Mouse (Mus musculus): ENCODE measurements around the gene Lypd3.
"Not testable (repeated sequence)": the region's sequence is repeated elsewhere in the genome, so short reads cannot be mapped to it uniquely, and the experiment has no call there.

Gene Lypd3

GRCm38 (mm10) chr7:24614816-24615215 is 21.5 kb upstream of the Lypd3 start:
- no peak for DNase-seq

DNA sequence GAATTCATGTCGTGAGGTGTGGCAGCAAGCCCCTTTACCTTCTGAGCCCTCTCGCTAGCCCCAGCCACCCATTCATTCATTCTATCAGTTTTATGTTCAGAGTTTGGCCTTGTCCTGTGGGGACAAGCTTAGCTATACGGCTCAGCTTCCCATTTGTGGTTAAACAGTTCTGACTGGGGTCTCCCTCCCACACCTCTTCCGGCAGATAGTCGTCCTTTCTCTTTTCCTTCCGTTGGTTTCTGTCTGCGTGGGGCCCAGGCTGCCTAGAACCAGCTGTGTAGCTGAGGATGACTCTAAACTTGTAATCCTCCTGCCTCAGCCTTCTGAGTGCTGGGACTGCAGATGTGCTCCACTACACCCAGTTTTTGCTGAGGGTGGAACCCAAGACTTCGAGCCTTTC is 18.6 kb upstream of the Lypd3 start:
- no peak for DNase-seq

GRCm38 (mm10) chr7:24618374-24618773 is 18.0 kb upstream of the Lypd3 start:
- not testable (repeated sequence) for DNase-seq

GRCm38 (mm10) chr7:24619671-24620397 is 16.5 kb upstream of the Lypd3 start:
- no peak for DNase-seq

- DNase-seq: no peak
Observed at GRCm38 (mm10) chr7:24621193-24621592, 15.2 kb upstream of the Lypd3 start.

GRCm38 (mm10) chr7:24622967-24623366 is 13.4 kb upstream of the Lypd3 start:
- no peak for DNase-seq

DNA sequence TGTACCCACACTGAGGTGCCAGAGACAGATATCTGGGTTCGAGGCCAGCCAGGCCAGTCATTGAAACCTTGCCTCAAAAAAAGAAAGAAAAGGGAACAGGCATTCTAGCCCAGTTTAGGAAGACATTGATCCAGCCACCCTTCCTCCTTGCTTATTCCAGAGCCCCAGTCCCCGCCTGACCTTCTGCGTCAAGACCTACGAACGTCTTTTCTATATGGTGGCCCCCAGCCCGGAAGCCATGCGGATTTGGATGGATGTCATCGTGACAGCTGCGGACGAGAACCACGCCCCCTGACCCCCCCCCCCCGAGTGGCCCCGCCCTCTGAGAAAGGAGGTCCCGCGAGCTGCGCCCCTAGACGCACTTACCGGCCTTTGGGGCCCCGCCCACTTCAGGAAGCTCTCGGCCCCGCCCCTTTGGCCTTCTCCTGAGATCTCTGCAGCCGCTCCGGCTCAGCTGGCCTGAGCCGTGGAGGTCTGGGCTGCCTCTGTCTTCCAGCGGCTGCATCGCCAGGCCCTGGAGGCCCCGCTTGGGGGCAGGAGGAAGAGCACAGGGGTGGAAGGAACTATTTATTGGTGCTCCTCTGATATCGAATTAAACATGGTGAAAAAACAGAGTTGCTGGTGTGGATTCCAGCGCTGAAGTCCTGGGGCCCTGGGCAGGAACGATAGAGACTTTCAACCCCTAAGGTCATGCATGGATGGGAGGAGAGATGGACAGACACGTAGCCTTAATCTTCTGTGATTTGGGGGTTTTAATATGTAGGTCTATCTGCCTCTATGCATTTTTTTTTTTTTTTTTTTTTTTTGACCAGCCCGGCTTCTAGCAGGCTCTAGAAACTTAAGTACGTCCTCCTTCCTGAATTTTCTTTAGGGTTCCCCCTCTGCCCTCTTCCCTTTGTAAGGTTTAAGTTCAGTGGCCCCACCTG is 7.4 kb upstream of the Lypd3 start:
- DNase-seq: peak; percentile 54 to 65

DNA sequence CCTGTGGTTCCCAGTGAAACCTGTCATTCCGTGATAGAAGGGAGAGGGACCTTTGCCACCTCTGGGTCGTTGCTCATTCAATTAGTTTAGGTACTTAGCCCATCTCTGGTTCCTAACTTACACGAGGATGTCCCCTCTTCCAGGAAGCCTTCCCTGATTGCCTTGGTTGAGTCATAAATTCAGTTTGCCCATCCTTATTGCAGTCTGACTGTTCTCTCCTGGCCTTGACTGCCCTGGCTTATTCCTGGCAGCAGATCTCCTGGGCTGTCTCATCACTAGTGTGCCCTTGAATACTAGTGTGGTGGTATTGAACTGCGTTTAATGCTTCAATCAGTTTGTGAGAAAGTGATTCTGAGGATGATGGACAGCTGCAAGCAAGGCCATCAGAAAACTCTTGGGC is 6.7 kb upstream of the Lypd3 start:
- no peak for DNase-seq

GRCm38 (mm10) chr7:24630116-24630880 is 6.1 kb upstream of the Lypd3 start:
- no peak for DNase-seq

DNA sequence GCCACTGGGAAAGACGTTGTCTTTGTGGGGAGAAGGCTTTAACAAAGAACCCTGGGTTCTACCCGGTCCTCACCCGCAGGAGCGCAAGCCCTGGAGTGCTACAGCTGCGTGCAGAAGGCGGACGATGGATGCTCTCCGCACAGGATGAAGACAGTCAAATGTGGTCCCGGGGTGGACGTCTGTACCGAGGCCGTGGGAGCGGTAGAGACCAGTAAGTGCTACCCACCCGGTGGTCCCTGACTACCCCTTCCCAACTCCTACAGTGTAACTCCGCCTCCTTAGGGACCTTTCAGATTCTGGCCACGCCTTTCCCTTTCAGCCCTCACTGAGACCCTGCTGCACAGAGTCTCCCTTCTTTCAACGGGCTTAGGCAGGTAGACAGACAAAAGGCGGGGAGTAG is 696 bp downstream of the Lypd3 start:
- no peak for DNase-seq

GRCm38 (mm10) chr7:24638026-24638856 is 1.9 kb downstream of the Lypd3 start:
- peak in 1 of 2 experiments; percentile 18 for DNase-seq

DNA sequence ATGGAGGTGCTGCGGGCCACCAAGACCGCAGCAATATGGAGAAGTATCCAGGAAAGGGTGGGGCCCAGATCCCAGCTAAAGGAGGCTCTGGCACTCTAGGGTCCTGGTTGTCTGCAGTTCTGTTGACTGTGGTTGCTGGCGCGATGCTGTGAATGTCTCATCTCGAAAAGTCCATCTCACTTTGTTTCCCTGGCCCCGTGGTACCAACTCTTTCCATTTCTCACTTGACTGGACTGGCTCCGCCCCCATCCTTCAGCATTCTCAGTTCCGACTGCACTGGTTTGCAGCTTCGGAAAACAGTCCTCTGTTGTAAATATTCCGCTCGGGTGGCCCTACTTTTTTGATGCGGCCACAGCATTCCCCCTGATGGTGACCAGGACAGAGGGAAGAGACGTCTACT is 4.1 kb downstream of the Lypd3 start:
- no peak for DNase-seq

GRCm38 (mm10) chr7:24642491-24642890 is 6.1 kb downstream of the Lypd3 start:
- peak; percentile 53 to 67 for DNase-seq

DNA sequence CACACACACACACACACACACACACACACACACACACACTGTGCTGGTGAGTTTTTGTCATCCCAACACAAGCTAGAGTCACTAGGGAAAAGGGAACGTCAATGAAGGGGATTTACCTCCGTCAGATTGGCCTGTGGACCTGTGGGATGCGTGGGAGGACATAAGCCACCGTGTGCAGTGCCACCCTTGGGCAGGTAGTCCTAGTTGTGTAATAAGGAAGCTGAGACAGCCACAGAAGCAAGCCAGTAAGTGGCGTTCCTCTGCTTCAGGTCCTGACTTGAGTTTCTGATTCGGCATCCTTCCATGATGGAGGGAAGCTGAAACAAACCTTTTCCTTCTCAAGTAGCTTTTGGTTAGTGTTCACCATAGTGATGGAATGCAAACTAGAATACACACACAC is 8.1 kb downstream of the Lypd3 start:
- DNase-seq: no peak

- DNase-seq: no peak
Observed at GRCm38 (mm10) chr7:24644996-24645395, 8.6 kb downstream of the Lypd3 start.

GRCm38 (mm10) chr7:24646486-24646885 is 10.1 kb downstream of the Lypd3 start:
- no peak for DNase-seq

DNA sequence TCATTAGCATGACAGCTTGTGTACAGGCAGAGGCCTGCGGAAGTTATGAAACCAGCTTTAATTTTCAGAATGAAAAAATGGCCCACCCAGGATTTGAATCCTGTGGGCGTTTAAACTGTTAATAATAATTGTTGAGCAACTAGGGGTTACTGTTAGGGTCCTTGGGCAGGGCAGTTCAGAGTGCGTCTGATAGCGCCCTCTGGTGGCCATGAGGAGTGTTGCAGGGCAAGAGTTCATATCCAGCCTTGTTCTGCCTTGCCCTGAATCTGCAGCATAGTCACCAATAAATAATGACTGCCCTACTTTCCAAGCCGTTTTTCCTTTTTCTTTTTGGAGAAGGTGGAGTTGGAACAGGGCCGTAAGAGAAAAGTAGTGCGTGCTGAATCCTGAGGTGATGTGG is 17.3 kb downstream of the Lypd3 start:
- DNase-seq: peak; percentile 70 to 73

DNA sequence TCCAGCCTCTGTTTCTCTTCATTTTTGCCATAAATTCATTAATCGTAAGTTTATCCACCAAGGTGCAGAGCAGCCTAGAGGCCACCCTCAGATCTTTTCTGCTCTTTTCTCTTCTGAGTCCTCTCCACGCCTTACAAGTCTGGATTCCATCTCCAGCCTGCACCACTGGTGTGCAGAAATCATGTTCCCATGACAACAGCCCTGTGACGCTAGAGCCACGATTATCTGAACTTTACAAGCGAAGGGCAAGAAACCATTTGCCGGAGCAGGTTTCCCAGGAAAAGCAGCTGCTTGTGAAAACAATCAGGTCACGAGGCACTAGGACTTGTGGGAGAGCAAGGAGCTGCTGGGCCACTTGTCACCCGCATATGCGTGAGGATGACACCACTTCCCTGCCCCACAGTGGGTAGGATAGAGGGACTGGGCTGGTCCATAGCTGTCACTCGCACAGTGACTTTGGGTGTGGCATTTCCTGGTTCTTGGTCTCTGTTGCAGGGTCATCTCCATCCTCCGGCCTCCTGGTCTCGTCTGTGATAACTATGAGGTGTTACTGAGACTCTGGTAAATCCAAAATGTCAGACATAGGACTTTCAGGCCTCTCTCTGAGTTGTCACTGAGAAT is 23.5 kb downstream of the Lypd3 start:
- DNase-seq: no peak

DNA sequence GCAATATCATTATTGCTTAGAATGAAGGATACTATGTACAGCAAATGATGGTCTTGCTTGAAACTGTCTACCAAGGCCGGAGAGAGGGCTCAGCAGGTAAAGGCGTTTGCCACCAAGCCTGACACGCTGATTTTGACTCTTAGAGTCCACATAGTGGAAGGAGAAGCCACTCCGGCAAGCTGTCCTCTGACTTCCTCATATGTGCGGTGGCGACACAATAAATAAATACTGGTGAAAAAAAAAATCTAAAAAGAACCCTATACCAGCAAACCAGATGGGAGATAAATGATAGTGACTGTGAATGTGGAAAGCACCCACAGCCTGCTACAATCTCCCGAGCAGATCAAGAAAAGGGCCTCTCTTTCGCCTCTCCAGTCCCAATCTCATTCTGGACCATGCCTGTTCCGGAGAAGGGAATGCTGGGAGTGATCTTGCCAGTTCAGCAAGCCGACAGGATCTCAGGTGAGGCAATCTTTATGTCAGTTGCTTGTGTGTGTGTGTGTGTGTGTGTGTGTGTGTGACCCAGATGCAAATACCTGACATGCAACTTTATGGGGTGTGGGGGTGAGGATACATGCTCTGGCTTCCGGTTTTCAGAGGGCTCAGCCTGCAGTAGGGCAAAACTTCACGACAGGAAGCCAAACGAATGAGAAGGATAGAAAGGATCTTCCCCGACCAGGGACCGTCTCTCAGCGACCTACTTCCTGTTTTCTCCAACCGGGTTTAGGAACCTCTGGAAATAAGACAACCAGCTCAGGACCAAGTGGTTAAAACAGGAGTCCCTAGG is 25.0 kb downstream of the Lypd3 start:
- DNase-seq: no peak

- DNase-seq: peak; percentile 77 to 88
Observed at GRCm38 (mm10) chr7:24662575-24662974, 26.2 kb downstream of the Lypd3 start.

GRCm38 (mm10) chr7:24664301-24664700 is 28.0 kb downstream of the Lypd3 start:
- DNase-seq: no peak

Measured in cerebellum, postnatal 14 days (tissue).